Mouse (Mus musculus) liver, adult 2 months (tissue): ENCODE measurements around the gene Defb43.

Source experiments
- CTCF ChIP-seq: fragments of 200-500 bp; IDR thresholded peaks from 2 replicates; pipeline ENCODE4 v1.5.1; 2011; ENCODE audit warnings: low read depth, low read length, control low read depth
- POLR2A ChIP-seq: fragments of 200-500 bp; IDR thresholded peaks from 2 replicates; pipeline ENCODE4 v1.6.1; 2011; ENCODE audit warnings: low read length, control low read depth; ENCODE audit not compliant: insufficient read depth; ENCODE audit errors: extremely low read depth

DNA sequence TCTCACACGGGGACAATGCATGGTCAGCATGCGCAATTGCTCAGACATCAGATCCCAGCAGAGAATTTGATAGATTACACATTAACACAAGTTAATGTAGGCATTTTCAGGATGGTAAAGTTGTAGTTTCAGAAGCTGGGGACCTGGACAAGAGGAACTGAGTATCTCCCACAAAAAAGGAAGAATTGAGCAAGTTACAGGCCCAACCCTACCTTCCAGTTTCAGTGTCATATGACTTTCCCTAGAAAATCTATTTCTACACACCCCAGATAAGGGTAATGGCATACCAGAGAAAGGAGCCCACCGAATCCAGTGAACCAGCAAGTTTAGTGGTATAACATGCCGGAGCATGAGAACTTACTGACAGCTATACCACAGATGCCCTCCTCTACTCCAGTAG is 47.9 kb upstream of the Defb43 start:
- TF ChIP-seq CTCF: no peak
- no peak for TF ChIP-seq POLR2A
